Mouse (Mus musculus): ENCODE results near the gene Brcc3. TPM values are rescaled to one million over a fixed set of nuclear protein-coding genes. Genes with fewer than 3 reads are reported as not detected.

Gene Brcc3
- polyA plus RNA-seq, 1 experiment = 6.1 TPM

DNA sequence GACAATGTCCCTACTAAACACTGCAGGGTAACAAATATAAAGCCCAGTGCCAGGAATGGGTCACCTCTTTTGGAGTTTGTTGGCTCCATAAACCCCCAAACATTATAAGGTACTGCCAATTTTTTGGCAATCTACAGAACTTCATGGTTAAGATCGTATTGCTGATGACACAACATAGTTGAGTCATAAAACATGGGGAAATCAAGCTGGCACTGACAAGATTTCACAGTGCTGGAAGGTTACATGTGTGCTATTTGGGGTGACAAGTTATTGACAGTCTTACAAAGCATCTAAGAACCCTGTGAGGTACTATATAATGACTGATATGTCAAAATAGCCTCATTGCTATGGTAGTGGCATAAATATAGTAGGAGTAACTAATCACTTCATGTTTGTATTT, 35.3 kb upstream of the Brcc3 start:
- no peak overlapping the region for H3ac ChIP-seq (ENCODE audit: control insufficient read depth, insufficient read length)
- TF ChIP-seq POLR2AphosphoS2 (IDR thresholded peaks at IDR 0.05; ENCODE audit: insufficient read length, low read depth) = no peak
- H3K79me2 ChIP-seq (ENCODE audit: control insufficient read depth, insufficient read depth) = peaks cover 31% of the 10 kb centered on the region
- H3K4me3 ChIP-seq = no peak overlapping the region
- peak overlapping the region; percentile 86 for H3K4me2 ChIP-seq (ENCODE audit: low read depth)
- no peaks in the 10 kb centered on the region for H3K27me3 ChIP-seq (ENCODE audit: control insufficient read depth, insufficient read depth, insufficient read length)
- H3K36me3 ChIP-seq (ENCODE audit: control insufficient read depth, insufficient read depth) = no peaks in the 10 kb centered on the region

DNA sequence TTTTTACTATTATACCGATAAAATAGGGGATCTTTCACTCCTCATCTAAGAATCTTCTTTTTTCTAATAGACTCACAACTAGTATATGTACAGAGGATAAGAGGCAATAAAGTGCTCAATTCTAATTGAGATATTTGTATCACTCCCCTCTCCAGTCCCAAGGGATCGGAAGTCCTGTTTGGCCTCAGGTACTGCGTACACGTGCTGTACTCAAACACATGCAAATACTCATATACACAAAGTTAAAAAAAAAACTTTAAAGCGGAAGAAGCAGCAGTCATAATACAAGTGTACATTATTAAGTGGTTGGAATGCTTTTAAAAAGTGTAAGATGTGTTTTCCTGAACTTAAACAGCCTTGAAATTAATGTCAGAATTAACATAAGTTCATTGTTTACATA, 34.7 kb upstream of the Brcc3 start:
- TF ChIP-seq E2F4 (IDR thresholded peaks at IDR 0.05; ENCODE audit: insufficient read depth) (no peak), TCF12 (IDR thresholded peaks at IDR 0.05; ENCODE audit: insufficient read depth, poor library complexity, severe bottlenecking) (no peak), POLR2A (IDR thresholded peaks at IDR 0.05; ENCODE audit: insufficient read length, low read depth) (no peak), MAX (IDR thresholded peaks at IDR 0.05; ENCODE audit: low read depth) (no peak), POLR2AphosphoS2 (IDR thresholded peaks at IDR 0.05; ENCODE audit: insufficient read length, low read depth) (no peak), SRF (IDR thresholded peaks at IDR 0.05; ENCODE audit: control insufficient read depth, insufficient read length, low read depth) (no peak), MYOD1 (IDR thresholded peaks at IDR 0.05; ENCODE audit: control insufficient read depth in 1 of 3, insufficient read length in 2 of 3, low read depth in 2 of 3) (no peak), MYOG (IDR thresholded peaks at IDR 0.05; ENCODE audit: control insufficient read depth in 1 of 3, insufficient read depth in 1 of 3, insufficient read length in 2 of 3, low read depth in 2 of 3) (no peak), REST (IDR thresholded peaks at IDR 0.05; ENCODE audit: insufficient read depth, insufficient read length) (no peak), USF1 (IDR thresholded peaks at IDR 0.05; ENCODE audit: low read depth) (no peak), TCF3 (IDR thresholded peaks at IDR 0.05; ENCODE audit: insufficient read length, low read depth) (no peak)
- H3K4me3 ChIP-seq = peak overlapping the region; percentile 59
- no peaks in the 10 kb centered on the region for H3K36me3 ChIP-seq (ENCODE audit: control insufficient read depth, insufficient read depth)
- H3ac ChIP-seq (ENCODE audit: control insufficient read depth, insufficient read length) = no peak overlapping the region
- no peaks in the 10 kb centered on the region for H3K27me3 ChIP-seq (ENCODE audit: control insufficient read depth, insufficient read depth, insufficient read length)
- peak overlapping the region; percentile 86 for H3K4me2 ChIP-seq (ENCODE audit: low read depth)
- H3K79me2 ChIP-seq (ENCODE audit: control insufficient read depth, insufficient read depth) = peaks cover 31% of the 10 kb centered on the region

DNA sequence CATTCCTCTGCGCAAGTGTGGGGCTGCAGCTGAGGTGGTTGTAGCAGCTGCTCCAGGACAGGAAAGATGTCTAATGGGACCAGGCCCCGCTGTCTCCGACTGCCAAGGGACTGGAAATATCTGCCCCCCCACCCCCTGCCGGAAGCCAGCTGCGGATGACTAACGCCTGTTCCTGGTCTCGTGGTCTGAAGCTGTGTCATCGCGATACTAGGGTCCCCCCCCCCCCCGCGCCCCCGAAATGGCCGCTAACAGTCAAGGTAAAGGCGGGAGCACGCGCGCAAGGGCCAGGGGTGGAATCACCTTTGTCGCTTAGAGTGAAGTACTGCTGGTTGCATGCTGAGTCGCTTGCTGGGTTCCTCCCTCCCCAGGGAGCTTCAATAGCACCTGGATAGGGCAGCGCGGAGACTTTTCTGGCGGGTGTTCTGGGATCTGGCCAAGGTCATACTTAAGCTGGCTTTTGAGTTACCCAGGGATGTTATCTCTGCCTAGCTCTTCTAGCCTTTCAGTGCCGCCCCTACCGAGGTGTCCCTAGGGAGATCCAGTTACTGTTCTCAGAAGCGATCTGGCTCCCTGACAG, 34.1 kb upstream of the Brcc3 start, which contains the start of the genes Fundc2 and F8:
Fundc2 (plus strand) TSS at position 205 of the 577 bp plus-strand sequence.
F8 (minus strand) TSS at position 421 of the 577 bp plus-strand sequence.
- peaks cover 31% of the 10 kb centered on the region for H3K79me2 ChIP-seq (ENCODE audit: control insufficient read depth, insufficient read depth)
- H3K4me3 ChIP-seq = peak within 1 kb of the TSS; percentile 59
- H3K36me3 ChIP-seq (ENCODE audit: control insufficient read depth, insufficient read depth) = no peaks in the 10 kb centered on the region
- H3K4me2 ChIP-seq (ENCODE audit: low read depth) = peak within 1 kb of the TSS; percentile 86
- TF ChIP-seq POLR2A (IDR thresholded peaks at IDR 0.05; ENCODE audit: insufficient read length, low read depth) (peak; percentile 79), REST (IDR thresholded peaks at IDR 0.05; ENCODE audit: insufficient read depth, insufficient read length) (no peak), MYOD1 (IDR thresholded peaks at IDR 0.05; ENCODE audit: control insufficient read depth in 1 of 3, insufficient read length in 2 of 3, low read depth in 2 of 3) (peak; percentile 2 to 79 (median 48)), USF1 (IDR thresholded peaks at IDR 0.05; ENCODE audit: low read depth) (no peak), POLR2AphosphoS2 (IDR thresholded peaks at IDR 0.05; ENCODE audit: insufficient read length, low read depth) (peak; percentile 55), CEBPB (IDR thresholded peaks at IDR 0.05; ENCODE audit: insufficient read depth, poor library complexity, severe bottlenecking) (no peak), TCF12 (IDR thresholded peaks at IDR 0.05; ENCODE audit: insufficient read depth, poor library complexity, severe bottlenecking) (no peak), MYOG (IDR thresholded peaks at IDR 0.05; ENCODE audit: control insufficient read depth in 1 of 3, insufficient read depth in 1 of 3, insufficient read length in 2 of 3, low read depth in 2 of 3) (peak in 2 of 3 experiments; percentile 40 to 81), TCF3 (IDR thresholded peaks at IDR 0.05; ENCODE audit: insufficient read length, low read depth) (no peak), E2F4 (IDR thresholded peaks at IDR 0.05; ENCODE audit: insufficient read depth) (no peak), MAX (IDR thresholded peaks at IDR 0.05; ENCODE audit: low read depth) (no peak)
- H3ac ChIP-seq (ENCODE audit: control insufficient read depth, insufficient read length) = no peak within 1 kb of the TSS
- H3K27me3 ChIP-seq (ENCODE audit: control insufficient read depth, insufficient read depth, insufficient read length) = no peaks in the 10 kb centered on the region

DNA sequence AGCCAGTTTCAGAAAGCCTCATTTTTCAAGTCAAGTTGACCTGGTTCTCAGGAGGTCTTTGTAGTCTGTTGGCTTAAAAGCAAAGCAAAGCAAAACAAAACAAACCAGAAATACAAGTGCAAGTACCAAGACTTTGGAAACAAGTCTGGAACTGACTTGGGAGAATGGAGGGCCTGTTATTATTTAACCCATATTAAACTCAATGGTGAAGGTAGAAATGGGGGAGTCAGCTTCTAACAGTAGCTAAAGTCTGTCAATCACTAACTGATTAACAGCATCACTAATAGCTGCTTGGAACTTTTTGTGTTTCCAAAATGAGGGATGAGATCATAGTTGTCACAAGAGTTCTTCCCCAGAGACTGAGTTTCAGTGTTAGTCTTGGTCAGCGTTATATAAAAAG, 17.0 kb upstream of the Brcc3 start:
- Histone ChIP-seq H3K79me2 (ENCODE audit: control insufficient read depth, insufficient read depth) (no peaks in the 10 kb centered on the region), H3K27me3 (ENCODE audit: control insufficient read depth, insufficient read depth, insufficient read length) (no peaks in the 10 kb centered on the region), H3K36me3 (ENCODE audit: control insufficient read depth, insufficient read depth) (peaks cover 3% of the 10 kb centered on the region), H3K4me2 (ENCODE audit: low read depth) (no peak overlapping the region), H3ac (ENCODE audit: control insufficient read depth, insufficient read length) (no peak overlapping the region), H3K4me3 (no peak overlapping the region)
- no peak for TF ChIP-seq MAX (IDR thresholded peaks at IDR 0.05; ENCODE audit: low read depth)
- no peak for TF ChIP-seq USF1 (IDR thresholded peaks at IDR 0.05; ENCODE audit: low read depth)

DNA sequence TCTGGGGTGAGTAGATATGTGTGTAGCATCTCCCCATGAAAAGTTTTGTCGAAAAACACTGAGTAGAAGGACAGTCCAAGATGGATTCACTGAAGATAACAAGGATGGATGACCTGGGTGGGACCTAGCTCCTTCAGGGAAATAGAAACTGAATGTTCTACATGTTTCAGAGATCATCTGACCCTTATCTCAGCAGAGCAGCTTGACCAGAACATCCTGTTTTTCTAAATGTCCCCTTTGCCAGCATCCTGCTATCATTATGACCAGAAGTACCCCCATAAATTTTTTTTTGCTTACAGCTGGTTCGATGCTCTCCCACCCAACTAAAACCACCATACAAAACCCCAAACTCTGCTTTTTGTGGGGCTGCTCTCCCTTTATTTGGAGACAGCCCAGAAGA, 13.8 kb upstream of the Brcc3 start:
- TF ChIP-seq POLR2AphosphoS2 (IDR thresholded peaks at IDR 0.05; ENCODE audit: insufficient read length, low read depth) = no peak
- TF ChIP-seq TCF3 (IDR thresholded peaks at IDR 0.05; ENCODE audit: insufficient read length, low read depth) = no peak
- TF ChIP-seq SRF (IDR thresholded peaks at IDR 0.05; ENCODE audit: control insufficient read depth, insufficient read length, low read depth) = no peak
- TF ChIP-seq POLR2A (IDR thresholded peaks at IDR 0.05; ENCODE audit: insufficient read length, low read depth) = no peak
- TF ChIP-seq MAX (IDR thresholded peaks at IDR 0.05; ENCODE audit: low read depth) = no peak
- TF ChIP-seq REST (IDR thresholded peaks at IDR 0.05; ENCODE audit: insufficient read depth, insufficient read length) = no peak
- TF ChIP-seq USF1 (IDR thresholded peaks at IDR 0.05; ENCODE audit: low read depth) = no peak
- no peak for TF ChIP-seq MYOG (IDR thresholded peaks at IDR 0.05; ENCODE audit: control insufficient read depth in 1 of 3, insufficient read depth in 1 of 3, insufficient read length in 2 of 3, low read depth in 2 of 3)
- H3K27me3 ChIP-seq (ENCODE audit: control insufficient read depth, insufficient read depth, insufficient read length) = no peaks in the 10 kb centered on the region
- H3K36me3 ChIP-seq (ENCODE audit: control insufficient read depth, insufficient read depth) = no peaks in the 10 kb centered on the region
- H3ac ChIP-seq (ENCODE audit: control insufficient read depth, insufficient read length) = no peak overlapping the region
- H3K79me2 ChIP-seq (ENCODE audit: control insufficient read depth, insufficient read depth) = no peaks in the 10 kb centered on the region
- H3K4me2 ChIP-seq (ENCODE audit: low read depth) = no peak overlapping the region
- H3K4me3 ChIP-seq = no peak overlapping the region
